Mouse (Mus musculus): ENCODE measurements around the gene Cdk19.
"Not testable (repeated sequence)": the region's sequence is repeated elsewhere in the genome, so short reads cannot be mapped to it uniquely, and the experiment has no call there.

Cdk19 gene

DNA sequence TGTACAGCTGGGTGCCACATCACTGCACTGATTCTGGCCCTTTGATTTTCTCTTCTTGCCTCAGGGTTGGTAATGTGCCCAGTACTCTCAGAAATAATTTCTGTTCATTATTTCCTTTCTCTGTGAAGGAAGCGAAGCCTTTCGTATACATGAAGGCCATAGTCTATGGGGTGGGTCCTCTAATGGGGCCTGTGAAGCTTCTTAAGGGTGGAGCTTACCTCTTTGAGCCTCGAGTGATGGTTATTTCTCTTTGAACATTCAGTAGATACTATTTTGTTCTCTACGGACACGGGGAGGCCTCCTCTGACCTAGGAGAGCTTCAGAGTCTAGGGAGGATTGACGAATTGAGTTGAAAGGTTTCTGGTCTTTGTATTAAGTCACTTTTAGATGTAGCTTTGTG, 142.9 kb downstream of the Cdk19 start:
- DNase-seq (ENCODE audit: low read depth) = no peak

DNA sequence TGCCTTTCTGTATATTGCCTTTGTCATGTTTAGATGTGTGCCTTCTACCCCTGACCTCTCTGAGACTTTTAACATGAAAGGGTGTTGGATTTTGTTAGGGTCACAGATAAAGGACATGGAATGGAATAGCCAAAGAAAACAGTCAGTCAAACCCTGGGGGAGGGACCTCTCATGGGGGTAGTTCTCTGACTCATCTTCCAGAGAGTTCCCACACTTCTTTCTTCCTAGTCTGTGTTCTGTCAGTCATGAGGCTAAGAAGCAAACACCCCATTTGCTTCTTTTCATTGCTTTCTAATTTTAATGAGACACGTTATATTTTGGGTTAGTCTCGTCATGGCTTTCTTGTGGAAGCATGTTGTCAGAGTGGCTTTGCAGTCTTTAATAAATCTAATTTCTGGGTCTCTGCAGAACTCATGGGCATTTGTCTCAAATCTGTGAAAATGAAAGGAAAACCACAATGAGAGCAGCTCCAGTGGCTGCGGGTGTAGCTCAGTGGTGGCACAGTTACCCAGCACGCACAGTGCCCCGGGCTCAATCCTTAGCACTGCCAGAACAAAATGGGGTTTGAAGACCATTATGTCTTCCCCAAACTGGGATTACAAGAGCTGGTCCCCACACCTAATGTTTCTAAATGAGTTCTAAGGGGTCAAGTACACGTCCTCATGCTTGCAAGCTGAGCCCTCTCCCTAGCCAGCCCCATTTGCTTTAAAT, 149.9 kb downstream of the Cdk19 start:
- DNase-seq (ENCODE audit: low read depth) = peak; percentile 43

DNA sequence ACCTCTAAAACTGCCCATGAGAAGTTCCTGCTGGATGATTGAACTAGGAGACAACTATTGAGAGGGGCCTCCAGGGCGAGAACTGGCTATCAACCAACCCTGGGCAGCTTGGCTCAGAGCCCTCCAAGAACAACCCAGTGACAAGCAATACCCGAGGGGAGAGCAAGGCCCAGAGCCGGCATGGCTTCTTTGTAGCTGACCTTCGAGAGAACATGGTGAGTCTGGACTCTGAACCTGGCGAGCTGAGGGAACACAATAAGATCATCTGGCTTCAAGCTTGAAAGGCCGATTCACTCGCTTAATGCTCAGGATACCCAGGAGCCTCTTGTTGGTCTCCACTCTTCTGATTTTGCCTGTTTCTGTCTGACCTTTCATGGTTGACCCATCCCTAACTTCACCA, 151.8 kb downstream of the Cdk19 start:
- DNase-seq (ENCODE audit: low read depth) = no peak

DNA sequence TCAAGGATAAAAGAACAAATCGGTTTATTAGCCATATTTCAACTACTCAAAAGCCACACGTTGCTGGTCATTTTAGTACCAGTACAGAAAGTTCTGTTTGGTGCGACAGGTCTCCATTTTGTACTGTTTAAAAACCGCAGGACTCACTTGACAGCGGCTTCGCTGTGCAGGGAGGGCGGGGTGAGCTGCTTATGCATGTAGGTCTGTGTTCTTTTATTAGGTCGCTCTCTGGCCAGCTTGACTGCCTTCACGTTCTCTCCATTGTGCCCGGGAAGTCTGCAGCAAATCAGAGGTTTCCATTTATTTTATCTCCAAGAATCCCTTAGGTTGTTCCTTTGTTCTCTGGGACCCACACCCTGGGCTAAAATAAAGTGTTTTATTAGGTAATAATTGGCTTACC, 152.4 kb downstream of the Cdk19 start:
- DNase-seq (ENCODE audit: low read depth) = no peak

DNA sequence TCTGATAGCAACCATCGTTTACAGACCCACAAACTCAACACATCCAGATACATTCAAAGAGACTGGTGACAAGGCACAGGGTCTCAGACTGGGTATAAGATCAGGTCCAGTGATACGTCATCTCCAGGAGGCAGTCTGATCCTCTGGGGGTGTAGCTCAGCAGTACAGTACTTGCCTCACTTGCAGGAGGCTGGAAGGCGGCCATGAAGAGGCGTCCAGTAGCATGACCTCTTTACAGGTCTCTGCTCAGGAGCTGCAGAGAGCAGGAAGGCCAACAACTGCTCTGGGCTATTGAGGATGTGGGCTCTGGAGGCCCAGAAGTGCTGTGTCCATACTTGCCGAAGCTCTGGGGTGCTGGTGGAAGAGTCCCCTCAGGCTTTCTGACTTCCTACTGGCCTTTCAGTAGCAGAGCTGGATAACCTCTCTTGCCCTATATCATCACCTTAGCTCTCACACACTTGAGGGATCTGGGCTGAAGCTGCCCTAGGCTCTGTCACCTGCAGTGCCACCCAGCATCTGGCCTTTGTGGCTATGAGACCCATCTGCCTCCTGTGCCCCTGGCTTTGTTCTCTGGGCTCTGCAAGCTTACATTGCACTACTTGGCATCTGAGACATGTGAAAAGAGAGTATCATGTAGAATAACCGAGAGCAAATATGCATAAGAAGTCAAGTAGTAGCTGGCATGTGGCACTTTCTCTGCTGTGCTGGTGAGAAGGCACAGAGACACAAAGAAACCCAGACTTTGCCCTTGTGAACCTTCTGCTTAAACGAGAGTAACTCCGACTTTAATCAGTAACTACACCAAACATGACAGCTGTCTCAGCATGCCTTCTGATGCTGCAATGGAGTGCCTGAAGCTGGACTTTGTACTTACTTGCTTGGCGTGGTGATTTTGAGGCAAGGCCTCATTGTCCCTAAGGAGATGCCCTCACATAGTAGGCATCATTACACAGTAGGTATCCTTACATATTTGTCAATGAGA, 155.1 kb downstream of the Cdk19 start:
- no peak for DNase-seq (ENCODE audit: low read depth)

DNA sequence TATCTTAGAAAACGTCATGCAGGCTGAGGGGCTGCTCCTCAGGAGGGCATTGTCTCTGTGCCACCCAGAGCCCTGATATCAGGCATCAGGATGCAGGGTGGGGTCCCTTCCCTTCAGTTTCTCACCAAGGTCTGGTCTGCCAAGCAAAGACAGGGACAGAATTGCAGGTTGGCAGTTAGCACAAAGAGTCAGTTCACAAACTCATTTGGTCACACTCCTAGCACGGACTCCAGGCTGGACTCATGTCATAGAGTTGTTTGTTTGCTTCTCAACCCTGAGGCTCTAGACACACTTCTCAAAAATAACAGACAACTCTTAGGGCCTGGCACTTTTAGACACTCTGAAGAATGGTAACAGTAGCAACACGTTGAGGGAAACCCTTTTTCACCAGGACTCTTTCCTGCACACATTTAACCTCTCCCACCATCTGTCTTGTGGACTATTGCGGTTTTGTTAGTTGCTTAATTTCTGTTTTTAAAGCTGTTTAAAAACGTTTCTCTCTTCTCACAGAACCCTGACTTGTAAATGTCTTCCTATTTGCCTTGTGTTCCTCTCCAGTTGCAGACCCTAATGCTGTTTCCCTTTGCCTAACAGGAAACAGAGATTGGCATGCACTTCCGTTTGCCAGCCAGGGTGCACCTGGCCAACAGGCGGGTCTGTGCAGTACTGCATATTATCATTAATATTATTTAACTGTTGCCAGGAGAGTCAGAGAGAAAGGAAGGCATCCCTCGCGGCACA, 158.1 kb downstream of the Cdk19 start:
- DNase-seq (ENCODE audit: low read depth) = peak; percentile 38

DNA sequence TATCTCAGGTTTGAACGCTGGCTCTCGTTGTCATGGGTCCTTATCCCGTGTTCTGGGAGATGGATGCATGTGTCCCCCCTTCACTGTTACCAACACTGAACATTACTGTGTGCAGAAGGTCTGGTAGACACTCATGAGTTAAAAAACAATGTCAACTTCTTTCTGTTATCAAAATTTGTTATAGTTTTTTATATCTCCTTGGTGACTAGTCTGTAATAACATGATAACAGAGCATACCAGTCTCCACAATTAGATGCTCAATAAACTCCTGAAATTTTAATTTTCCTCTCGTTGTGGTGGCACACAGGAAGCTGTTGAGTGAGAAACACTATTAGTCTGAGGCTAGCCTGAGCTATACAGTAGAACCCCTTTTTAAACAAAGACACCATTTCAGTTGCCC, 159.1 kb downstream of the Cdk19 start:
- no peak for DNase-seq (ENCODE audit: low read depth)

DNA sequence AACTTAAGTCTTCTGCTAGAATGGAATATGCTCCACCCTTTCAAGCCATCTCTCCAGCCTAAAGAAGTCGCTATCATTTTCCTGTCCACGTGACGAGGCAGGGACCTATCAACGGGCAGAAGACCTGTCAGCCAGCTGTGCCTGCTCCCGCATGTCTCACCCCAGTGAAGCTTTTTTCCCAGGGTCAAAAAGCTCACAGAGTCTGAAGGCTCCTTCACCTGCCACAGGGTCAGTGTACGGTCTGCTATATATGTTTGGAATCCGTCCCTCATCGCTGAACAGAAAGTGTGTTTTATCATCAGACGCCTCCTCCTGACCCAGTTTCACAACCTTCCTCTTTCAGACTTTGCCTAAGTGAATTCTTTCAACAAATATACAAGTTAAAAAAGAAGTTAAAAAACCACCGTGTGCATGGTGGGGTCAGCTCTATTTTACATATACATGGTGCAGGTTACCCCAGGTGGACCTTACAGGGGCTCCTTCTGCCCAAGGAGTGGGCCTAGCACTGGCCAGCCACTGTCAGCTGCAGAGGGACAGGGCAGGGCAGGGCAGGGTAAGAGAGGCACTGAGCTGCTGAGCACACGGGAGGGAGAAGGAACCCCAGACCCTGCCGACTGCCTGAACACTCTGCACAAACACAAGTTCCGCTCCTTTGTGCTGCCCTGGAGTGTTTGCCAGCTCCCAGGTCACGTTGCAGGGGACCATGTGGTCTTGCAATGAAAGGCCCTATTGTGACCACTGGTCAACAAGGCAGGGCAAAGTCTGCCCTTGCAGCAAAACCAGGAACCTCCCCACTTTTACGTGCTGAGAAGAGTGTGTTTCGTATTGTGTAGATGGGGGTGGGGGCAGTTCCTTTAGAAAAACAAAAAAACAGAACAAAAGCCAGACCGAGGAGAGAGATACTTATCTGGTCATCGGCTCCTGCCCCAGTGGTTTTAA, 160.2 kb downstream of the Cdk19 start:
- peak; percentile 50 for DNase-seq (ENCODE audit: low read depth)

DNA sequence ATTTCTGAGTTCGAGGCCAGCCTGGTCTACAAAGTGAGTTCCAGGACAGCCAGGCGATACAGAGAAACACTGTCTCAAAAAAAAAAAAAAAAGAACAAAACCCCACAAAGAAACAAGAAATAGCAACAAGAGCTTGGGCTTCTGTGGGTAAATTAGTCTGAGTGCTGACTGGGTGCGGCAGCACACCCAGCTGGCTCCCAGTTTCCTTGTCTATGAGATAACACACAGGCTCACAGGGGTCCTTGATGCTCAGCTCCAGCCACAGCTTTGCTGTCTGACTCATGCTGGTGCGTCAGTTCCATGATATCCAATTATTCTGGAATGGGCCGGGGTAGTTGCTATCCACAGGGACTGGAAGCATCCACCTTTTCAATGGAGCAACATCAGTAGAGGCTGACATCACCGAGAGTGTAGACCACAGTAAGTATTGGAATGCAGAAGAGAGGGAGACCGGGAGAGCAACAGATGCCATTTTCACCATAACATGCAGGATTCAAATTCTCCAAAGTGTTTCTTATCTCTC, 161.4 kb downstream of the Cdk19 start:
- DNase-seq (ENCODE audit: low read depth) = no peak

DNA sequence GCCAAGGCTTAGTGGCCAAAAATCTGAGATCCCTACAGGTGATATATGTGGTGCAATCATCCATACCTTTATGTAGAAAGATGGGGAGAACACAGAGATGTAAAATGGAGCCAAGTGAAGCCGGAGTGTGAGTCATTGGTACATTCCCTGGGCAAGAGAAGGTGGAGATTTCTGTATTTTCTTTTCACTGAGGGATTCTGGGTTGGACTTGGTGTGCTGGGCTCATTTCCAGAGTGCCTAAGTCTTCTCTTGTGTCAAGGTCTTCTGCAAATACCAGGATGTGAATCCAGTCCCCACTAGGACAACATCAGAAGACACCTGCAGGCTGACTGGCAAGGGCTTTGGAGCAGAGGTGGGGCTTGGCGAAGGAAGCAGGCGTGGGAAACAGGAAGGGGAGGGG, 163.4 kb downstream of the Cdk19 start:
- no peak for DNase-seq (ENCODE audit: low read depth)

DNA sequence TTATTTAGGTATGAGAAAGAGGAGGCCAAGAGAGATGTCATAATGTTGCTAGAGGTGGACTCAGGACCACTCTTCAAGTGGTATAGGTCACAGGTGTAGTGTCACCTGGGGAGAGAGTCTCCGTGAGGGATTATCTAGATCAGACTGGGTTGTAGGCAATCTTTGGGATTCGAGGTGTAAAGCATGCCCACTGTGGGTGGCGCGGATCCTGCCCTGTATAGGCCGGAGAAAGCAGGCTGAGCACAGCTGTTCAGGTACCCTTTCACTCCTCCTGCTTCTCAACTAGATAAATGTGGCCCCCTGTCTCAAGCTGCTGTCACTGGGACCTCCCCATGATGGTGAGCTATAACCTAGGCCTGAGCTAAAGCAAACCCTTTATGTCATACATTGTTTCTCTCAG, 171.0 kb downstream of the Cdk19 start:
- DNase-seq (ENCODE audit: low read depth) = no peak

DNA sequence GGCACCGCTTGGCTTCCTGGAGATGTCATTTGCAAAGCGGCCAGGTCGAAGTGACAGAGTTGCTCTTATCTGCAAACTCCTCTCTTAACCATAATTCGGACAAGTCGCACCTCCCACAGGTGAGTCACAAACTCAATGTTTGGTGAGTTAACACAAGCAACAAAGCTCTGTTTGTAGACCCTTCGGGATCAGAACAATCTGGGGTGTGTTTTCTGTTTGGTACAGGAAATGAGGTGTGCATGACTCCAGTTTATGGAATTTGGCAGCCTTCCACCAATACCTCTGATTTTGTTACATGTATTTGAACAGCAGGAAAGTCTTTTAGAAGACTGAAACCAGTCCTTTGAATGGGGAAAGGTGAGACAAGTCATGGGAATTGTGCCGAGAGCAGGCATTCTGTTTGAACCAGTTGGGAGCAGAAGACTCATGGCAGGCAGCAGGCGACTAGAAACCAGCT, 171.9 kb downstream of the Cdk19 start:
- no peak for DNase-seq (ENCODE audit: low read depth)

DNA sequence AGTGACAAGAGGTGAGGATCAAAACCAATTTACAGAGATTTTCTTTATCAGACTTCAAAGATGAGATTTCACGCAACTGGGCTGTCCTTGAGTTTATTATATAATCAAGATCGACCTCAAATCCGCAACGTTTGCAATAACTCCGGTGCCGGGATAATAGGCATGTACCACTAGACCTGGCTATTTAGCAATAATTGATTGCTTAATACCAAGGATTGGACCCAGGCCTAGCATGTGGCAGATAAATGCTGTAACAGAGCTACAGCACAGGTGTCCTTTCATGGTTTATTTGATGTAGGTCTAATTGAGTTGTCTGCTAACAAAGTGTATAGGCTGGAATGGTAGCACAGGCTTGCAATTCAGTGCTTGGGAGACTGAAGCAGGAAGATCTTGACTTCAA, 172.8 kb downstream of the Cdk19 start:
- no peak for DNase-seq (ENCODE audit: low read depth)

DNA sequence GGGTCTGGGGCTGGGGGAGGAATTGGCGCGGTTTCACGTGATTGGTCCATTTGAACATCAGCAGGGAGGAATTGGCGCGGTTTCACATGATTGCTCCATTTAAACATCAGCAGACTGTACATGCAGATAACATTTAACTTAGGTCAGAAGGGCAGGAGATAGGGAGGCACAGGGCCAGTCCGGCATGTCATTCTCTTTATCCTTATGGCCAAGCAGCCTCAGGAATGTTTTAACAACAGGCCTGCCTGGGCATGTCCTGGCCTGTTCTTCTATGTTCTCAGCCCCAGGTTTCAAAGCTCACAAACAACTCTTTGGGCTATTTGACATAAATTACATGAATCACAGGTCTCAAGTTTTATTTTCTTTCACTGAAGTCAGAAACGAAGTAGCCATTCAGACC, 173.6 kb downstream of the Cdk19 start:
- not testable (repeated sequence) for DNase-seq (ENCODE audit: low read depth)

DNA sequence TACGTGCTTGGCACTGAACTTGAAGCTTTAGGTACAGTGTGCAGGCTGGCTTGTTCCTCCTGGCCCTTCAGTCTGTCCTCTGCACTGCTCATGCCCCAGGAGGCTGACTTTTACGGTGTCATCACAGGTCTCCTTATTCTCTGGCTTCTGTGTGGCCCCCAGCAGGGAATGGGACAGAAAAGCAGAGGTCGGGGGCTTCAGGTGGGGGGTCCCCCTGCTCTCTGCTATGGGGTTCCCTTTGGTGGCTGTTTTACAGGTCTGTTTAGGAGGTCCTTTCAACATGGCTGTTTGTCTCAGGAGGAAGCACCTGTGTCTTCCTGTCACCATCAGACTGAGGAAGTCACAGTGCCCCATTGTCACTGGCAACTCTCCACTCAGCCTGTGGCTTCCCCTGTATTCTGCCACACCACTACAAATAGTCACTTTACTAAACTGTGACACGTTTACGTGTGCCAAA, 175.9 kb downstream of the Cdk19 start:
- peak; percentile 66 for DNase-seq (ENCODE audit: low read depth)

DNA sequence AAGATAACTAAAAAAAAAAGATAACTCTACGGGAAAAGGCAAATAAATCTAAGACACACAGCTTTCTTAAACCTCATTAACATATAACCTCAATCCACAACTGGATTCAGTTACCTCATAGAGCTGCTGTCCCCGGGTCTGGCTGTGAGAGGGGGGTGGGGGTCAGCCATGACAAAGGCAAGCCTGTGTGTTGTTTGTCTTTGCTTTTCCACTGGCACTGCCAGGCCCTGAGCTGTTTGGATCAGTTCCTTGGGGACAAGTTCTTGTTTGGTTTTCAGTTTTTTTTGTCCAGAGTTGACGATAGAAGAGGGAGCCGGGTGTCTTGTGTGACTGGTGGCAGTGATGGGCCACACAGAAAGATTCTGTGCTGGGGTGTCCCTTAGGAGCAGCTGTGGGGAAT, 177.1 kb downstream of the Cdk19 start:
- no peak for DNase-seq (ENCODE audit: low read depth)

DNA sequence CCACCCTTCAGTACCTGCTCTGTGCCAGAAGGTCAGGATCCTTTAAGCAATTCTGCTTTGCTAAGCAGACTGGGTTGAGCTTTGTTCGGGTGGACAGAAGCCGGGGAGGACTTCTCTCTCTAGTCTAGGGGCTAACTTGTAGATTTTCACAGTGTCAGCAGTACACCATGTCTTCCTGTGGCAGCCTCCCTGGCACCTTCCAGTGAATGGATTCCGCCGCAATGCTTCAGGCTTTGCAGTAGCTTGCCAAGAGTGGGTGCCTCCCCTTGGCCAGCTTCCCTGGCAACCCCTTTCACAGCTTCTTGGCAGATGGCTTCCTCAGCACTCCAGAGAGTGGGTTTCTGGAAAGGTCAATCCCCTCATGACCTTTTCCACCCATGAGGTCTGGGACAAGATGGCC, 180.2 kb downstream of the Cdk19 start:
- DNase-seq (ENCODE audit: low read depth) = no peak

DNA sequence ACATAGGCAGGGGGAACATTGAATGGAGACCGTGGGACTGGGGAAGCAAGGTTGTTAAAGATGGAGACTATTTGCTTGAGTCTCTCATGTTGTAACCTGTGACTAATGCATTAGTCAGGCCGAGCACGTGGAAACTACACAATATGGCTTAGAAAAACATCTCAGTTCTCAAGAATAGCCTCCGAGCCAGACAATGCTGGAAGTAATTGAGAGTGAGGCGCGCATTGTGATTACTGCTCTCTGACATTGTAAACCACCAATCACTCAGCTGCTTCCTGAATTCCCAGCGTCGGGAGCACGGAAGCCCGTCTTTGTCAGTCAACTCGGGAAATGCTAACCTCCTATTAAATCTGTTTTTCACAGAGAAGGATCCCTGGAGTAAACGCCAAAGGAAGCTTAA, 182.2 kb downstream of the Cdk19 start:
- DNase-seq (ENCODE audit: low read depth) = no peak

DNA sequence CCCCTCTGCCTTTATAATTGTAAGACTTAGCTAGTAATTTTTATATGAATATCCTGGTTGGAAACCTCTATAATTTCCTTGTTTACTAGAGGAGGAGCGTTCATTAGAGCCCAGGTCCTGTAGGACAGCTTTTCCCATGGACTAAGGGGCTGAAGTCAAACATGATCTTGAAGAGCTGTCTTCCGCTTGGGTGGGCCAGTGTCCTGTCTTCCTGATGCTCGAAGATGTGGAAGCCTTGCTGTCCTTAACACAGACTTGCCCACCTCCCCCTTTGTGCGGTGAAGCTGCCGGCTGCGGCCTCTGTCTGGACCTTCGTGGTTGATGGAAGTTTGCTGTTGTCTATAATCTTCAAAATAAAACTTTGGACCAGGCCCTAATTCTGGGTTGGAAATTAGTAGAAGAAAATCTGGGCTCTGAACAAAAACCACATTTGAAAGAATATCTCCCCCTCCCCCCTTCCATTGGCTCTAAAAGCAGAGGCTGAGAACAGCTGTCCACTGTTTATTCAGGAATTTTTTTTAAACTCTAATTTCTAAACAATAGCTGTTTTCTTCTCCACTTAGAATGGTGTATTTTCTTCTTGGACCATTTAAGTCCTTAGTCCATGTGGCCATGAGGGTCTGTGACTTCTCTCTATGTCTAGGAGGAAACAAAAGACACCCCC, 184.1 kb downstream of the Cdk19 start:
- DNase-seq (ENCODE audit: low read depth) = no peak

DNA sequence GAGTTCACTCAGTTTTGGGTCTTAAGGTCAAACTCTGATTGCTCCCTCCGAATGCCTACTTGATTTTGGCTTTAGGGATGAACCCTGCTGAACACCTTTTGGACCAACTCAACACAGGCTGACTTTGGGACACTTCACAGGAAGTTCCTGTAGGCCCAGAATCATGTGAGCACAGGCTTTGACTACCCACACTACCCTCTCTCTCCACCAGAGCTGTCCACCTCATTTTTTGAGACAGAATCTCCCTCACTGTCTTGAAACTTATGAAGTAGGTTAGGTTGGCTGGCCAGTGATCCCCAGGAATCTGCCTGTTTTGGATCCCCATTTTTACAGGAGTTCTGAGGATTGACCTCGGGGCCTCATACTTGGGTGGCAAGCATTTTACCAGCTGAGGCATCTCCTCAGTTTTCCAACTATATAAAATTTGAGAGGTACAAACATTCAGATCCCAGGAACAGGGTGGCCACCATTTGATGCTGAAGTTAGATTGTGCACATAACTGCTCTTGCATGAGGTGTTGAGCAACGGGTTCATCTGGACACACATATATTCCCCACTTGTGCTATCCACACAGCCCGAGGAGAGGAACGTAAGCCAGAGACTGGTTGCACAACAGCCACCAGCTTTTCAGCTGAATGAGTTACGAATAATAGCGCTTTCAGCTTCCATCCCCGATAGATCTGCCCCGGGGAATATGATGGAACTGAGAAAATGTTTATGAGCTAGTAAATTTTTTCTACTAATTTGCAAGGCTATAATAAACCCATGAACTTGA, 184.9 kb downstream of the Cdk19 start:
- DNase-seq (ENCODE audit: low read depth) = no peak
